Mouse (Mus musculus) heart, embryonic 10.5 days (tissue): ENCODE measurements at regions not wholly inside any gene's neighbourhood (a gene's known extent, or its start where the extent isn't known, plus 50 kb on each side); places are given as distances from the start of the nearest gene placed in this dataset.

ENCODE experiments used
- DNase-seq: peaks from one replicate; pipeline ENCODE4 v3.0.0-alpha.2; 2017; ENCODE audit warnings: low spot score
- H3K27ac ChIP-seq: fragments of 300-500 bp; sonication (generic); 2 replicates; pipeline ENCODE4 v1.5.1; 2016; ENCODE audit warnings: mild to moderate bottlenecking
- H3K27me3 ChIP-seq: fragments of 300-500 bp; sonication (generic); 2 replicates; pipeline ENCODE4 v1.6.1; 2016; ENCODE audit warnings: mild to moderate bottlenecking; ENCODE audit not compliant: poor library complexity, insufficient read depth, severe bottlenecking
- H3K36me3 ChIP-seq: fragments of 300-500 bp; sonication (generic); 2 replicates; pipeline ENCODE4 v1.6.1; 2016; ENCODE audit warnings: mild to moderate bottlenecking, moderate library complexity
- H3K4me1 ChIP-seq: fragments of 300-500 bp; sonication (generic); 2 replicates; pipeline ENCODE4 v1.6.1; 2016; ENCODE audit warnings: mild to moderate bottlenecking
- H3K4me3 ChIP-seq: fragments of 300-500 bp; sonication (generic); 2 replicates; pipeline ENCODE4 v1.5.1; 2016; ENCODE audit warnings: mild to moderate bottlenecking, moderate library complexity
- H3K9me3 ChIP-seq: fragments of 300-500 bp; sonication (generic); 2 replicates; pipeline ENCODE4 v1.6.1; 2016; ENCODE audit warnings: mild to moderate bottlenecking, moderate library complexity
- WGBS: fragments of 180-500 bp; shearing (Covaris S2); methylation state at CpG from one replicate; pipeline ENCODE4 v1.1.7; 2016; 5-methylcytosine and 5-hydroxymethylcytosine counted together

GRCm38 (mm10) chr13:54883748-54884708, 65.2 kb upstream of the Unc5a start:
- DNase-seq: no peak
- no peak overlapping the region for H3K27ac ChIP-seq
- no peaks in the 10 kb centered on the region for H3K36me3 ChIP-seq
- 53% methylated on average over 17 of the region's 17 CpGs for WGBS
- H3K4me1 ChIP-seq: peaks cover 7% of the 10 kb centered on the region
- H3K9me3 ChIP-seq: no peaks in the 10 kb centered on the region
- H3K27me3 ChIP-seq: peaks cover 61% of the 10 kb centered on the region
- no peak overlapping the region for H3K4me3 ChIP-seq

- Histone ChIP-seq H3K36me3 (no peaks in the 10 kb centered on the region), H3K27me3 (peaks cover 64% of the 10 kb centered on the region), H3K9me3 (no peaks in the 10 kb centered on the region), H3K4me1 (peaks cover 7% of the 10 kb centered on the region), H3K4me3 (no peak overlapping the region), H3K27ac (no peak overlapping the region)
- 64% methylated on average over 14 of the region's 14 CpGs for WGBS
- DNase-seq: no peak
Measured at GRCm38 (mm10) chr13:54884709-54885460, 64.3 kb upstream of the Unc5a start.

GRCm38 (mm10) chr13:54887366-54887921, 61.8 kb upstream of the Unc5a start:
- Histone ChIP-seq H3K9me3 (no peaks in the 10 kb centered on the region), H3K36me3 (no peaks in the 10 kb centered on the region), H3K27ac (no peak overlapping the region), H3K4me1 (peaks cover 7% of the 10 kb centered on the region; the same call in 1 of the 2 replicates), H3K27me3 (peaks cover 58% of the 10 kb centered on the region), H3K4me3 (peak overlapping the region; percentile 47)
- no peak for DNase-seq
- WGBS: 11% methylated on average over 18 of the region's 18 CpGs

GRCm38 (mm10) chr13:54888021-54888420, 61.2 kb upstream of the Unc5a start:
- peak overlapping the region; percentile 47; the same call in 1 of the 2 replicates for H3K4me3 ChIP-seq
- DNase-seq: no peak
- 42% methylated on average over 5 of the region's 5 CpGs for WGBS
- peaks cover 7% of the 10 kb centered on the region; the same call in 1 of the 2 replicates for H3K4me1 ChIP-seq
- no peaks in the 10 kb centered on the region for H3K9me3 ChIP-seq
- no peak overlapping the region for H3K27ac ChIP-seq
- H3K27me3 ChIP-seq: peaks cover 57% of the 10 kb centered on the region
- H3K36me3 ChIP-seq: no peaks in the 10 kb centered on the region

- DNase-seq: no peak
- Histone ChIP-seq H3K9me3 (no peaks in the 10 kb centered on the region), H3K36me3 (no peaks in the 10 kb centered on the region), H3K27ac (no peak overlapping the region), H3K4me1 (peaks cover 7% of the 10 kb centered on the region; the same call in 1 of the 2 replicates), H3K27me3 (peaks cover 59% of the 10 kb centered on the region), H3K4me3 (no peak overlapping the region)
- WGBS: 71% methylated on average over 8 of the region's 8 CpGs
Measured at GRCm38 (mm10) chr13:54889684-54890399, 59.4 kb upstream of the Unc5a start.

- no peak for DNase-seq
- H3K9me3 ChIP-seq: no peaks in the 10 kb centered on the region
- no peaks in the 10 kb centered on the region for H3K36me3 ChIP-seq
- no peak overlapping the region for H3K27ac ChIP-seq
- peaks cover 40% of the 10 kb centered on the region; the same call in 1 of the 2 replicates for H3K27me3 ChIP-seq
- peaks cover 2% of the 10 kb centered on the region; the same call in 1 of the 2 replicates for H3K4me1 ChIP-seq
- H3K4me3 ChIP-seq: no peak overlapping the region
- WGBS: 24% methylated on average over 1 of the region's 1 CpGs
Measured at GRCm38 (mm10) chr13:54892572-54892971, 56.6 kb upstream of the Unc5a start.

- no peak for DNase-seq
- Histone ChIP-seq H3K4me3 (no peak overlapping the region), H3K27ac (no peak overlapping the region), H3K36me3 (no peaks in the 10 kb centered on the region), H3K27me3 (peaks cover 32% of the 10 kb centered on the region; the same call in 1 of the 2 replicates), H3K9me3 (no peaks in the 10 kb centered on the region), H3K4me1 (no peaks in the 10 kb centered on the region)
- 36% methylated on average over 7 of the region's 7 CpGs for WGBS
Measured at GRCm38 (mm10) chr13:54893651-54894050, 55.6 kb upstream of the Unc5a start.

- Histone ChIP-seq H3K9me3 (no peaks in the 10 kb centered on the region), H3K4me3 (no peak overlapping the region), H3K36me3 (no peaks in the 10 kb centered on the region), H3K27ac (no peak overlapping the region), H3K27me3 (peaks cover 22% of the 10 kb centered on the region; the same call in 1 of the 2 replicates), H3K4me1 (no peaks in the 10 kb centered on the region)
- 79% methylated on average over 5 of the region's 5 CpGs for WGBS
- no peak for DNase-seq
Measured at GRCm38 (mm10) chr13:54895981-54896380, 53.2 kb upstream of the Unc5a start.
